Mouse (Mus musculus) cerebellum, adult 9-11 months (tissue): ENCODE data around the gene B230219D22Rik.
A peak's percentile ranks its signal among the peaks of the same experiment; 100 is the strongest.
"Not testable (repeated sequence)": the region's sequence is repeated elsewhere in the genome, so short reads cannot be mapped to it uniquely, and the experiment has no call there.

Source experiments
- DNase-seq: peaks from one replicate; pipeline ENCODE4 v3.0.0; 2022

The B230219D22Rik gene

DNA sequence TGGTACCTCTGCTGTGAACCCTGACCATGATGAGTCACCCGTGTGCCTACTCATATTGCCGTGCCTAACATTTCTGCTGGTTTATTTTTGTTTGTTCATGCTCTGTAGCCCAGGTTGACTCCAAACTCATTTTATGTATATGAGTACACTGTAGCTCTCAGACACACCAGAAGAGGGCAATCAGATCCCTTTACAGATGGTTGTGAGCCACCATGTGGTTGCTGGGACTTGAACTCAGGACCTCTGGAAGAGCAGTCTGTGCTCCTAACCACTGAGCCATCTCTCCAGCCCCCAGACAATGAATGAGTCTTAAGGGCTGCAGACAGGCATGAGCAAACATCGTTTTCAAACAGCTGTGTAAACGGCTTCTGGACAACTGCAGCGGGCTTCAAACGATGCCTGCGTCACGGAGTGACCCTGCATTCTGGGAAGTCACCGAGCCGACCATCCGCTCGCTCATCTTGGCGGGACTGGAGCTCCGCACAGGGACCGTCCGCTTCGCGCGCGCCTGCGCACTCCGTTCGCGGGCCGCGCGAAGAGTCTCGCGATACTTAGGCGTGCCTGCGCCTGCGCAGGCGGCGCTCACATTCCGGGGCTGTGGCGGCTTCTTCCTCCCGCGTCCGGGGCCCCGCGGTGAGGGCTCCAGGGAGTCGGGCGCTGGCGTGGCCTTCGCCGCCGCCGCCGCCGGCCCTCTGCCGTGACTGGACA lies at the start of gene B230219D22Rik:
B230219D22Rik (plus strand) TSS at position 590 of the 708 bp plus-strand sequence.
- DNase-seq = peak; percentile 94

GRCm38 (mm10) chr13:55644525-55644924 lies 48.4 kb upstream of the B230219D22Rik start:
- no peak for DNase-seq

- no peak for DNase-seq
These were observed 42.8 kb upstream of the B230219D22Rik start for GRCm38 (mm10) chr13:55650098-55650497.

GRCm38 (mm10) chr13:55650980-55651379 lies 41.9 kb upstream of the B230219D22Rik start:
- DNase-seq = no peak

- no peak for DNase-seq
These were observed 24.4 kb upstream of the B230219D22Rik start for GRCm38 (mm10) chr13:55668550-55668949.

DNA sequence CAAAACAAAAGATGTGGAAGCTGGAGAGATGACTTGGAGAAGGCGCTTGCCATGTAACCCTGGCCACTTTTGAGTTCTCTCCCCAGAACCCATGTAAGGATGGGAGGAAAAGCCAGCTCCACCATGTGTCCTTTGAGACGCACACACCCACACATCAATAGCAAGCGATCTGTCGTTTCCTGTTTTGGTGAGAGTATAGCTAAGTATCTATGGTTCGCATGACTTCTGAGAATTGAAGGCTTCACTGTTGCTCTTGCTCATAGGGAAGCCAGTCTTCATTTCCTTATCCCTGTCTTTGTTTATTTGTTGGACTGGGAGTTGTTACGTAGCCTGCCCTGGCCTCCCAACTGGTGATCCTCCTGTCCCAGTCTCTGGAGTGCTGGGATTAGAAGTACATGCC lies 20.2 kb upstream of the B230219D22Rik start:
- no peak for DNase-seq

GRCm38 (mm10) chr13:55677364-55677763 lies 15.6 kb upstream of the B230219D22Rik start:
- no peak for DNase-seq

DNA sequence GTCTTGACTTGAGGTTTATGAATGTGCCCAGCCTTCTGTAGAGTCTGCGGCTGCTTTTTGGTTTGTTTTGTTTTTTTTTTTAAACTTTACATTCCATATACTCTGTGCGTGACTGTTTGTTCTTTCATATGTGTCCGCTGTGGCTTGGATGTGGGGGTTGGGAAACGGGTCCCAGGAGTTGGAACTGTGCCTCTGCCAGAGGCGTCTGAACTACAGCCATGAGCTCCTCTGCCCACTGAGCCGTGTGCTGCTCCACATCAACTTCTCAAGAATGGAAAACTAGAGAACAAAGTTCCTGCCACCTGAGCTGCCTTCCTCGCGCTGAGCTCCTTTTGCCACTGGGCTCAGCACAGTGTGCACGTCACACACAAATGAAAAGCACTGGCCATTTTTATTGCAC lies 10.7 kb upstream of the B230219D22Rik start:
- DNase-seq = no peak

- no peak for DNase-seq
These were observed 9.3 kb upstream of the B230219D22Rik start for GRCm38 (mm10) chr13:55683581-55683980.

DNA sequence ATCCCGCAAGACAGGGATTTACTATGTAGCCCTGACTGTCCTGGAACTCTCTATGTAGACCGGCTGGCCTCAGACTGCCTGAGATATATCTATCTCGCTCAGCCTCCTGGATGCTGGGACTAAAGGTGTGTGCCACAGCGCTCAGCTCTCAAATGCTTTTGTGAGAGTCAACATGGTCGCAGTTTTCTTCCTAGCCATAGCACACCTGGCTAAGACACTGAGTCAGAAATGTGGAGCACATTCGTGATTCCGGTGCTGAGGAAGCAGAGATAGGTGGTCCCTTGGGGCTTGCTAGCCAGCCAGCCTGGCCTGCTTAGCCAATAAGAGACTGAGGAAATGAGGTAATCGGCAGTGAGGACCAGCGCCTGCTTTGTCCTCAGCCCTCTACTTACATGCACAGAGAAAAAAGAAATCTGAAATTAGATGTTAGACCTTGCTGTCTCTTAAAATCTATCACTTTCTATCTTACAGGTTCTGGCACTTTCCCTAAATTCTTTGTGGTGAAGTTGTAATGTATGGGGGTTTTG lies 6.8 kb upstream of the B230219D22Rik start:
- DNase-seq = no peak

DNA sequence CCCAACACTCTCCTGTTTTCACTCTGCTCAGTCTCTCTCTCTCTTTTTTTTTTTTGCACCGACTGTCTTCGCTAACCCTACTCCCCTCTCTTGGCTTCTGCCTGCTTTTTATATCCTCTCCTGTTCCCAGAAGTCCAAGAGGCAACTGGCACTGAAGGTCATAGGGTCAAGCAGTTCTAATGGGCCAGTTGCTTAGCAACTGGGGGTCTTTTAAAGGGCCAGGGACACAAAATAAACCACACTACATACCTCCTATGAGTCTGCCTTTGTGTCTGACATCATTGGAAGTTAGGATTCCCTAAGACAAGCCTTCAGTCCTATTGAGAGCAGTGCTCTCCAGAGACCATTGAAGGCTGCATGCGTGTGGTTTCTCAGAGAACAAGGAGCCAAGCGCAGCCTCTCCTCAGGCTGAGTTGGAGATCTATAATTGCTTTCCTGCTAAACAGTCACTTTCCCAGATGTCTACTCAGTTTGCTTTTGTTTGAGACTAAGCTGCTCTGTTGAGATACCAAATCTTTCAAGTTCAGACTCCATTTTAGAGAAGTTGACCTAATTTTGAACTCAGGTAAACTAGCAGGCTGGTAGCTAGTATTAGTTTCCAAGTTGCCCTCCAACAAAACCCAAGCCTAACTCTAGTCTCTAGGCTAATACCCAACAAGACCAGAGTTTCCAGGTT lies 4.9 kb upstream of the B230219D22Rik start:
- no peak for DNase-seq

- no peak for DNase-seq
These were observed 358 bp downstream of the B230219D22Rik start for GRCm38 (mm10) chr13:55693243-55693721.

- DNase-seq = no peak
These were observed 1.2 kb downstream of the B230219D22Rik start for GRCm38 (mm10) chr13:55694110-55694509.

DNA sequence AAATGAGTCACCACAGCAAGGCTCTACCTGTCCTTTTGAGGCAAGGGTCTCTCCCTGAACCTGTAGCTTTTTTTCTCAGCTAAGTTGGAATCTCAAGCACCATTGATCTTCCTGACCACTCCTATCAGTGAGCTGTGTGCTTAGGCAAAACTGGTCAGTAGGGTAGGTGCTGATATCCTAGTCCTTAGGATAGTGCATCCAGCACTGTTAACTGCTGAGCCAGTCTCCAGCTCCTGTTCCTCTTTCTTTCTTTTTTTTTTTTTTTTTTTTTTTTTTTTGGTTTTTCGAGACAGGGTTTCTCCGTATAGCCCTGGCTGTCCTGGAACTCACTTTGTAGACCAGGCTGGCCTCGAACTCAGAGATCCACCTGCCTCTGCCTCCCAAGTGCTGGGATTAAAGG lies 3.1 kb downstream of the B230219D22Rik start:
- not testable (repeated sequence) for DNase-seq

- no peak for DNase-seq
These were observed 11.4 kb downstream of the B230219D22Rik start for GRCm38 (mm10) chr13:55704301-55704700.

- no peak for DNase-seq
These were observed 19.9 kb downstream of the B230219D22Rik start for GRCm38 (mm10) chr13:55712846-55713245.

- DNase-seq = peak; percentile 91
These were observed 21.7 kb downstream of the B230219D22Rik start, which contains the start of gene Txndc15 for GRCm38 (mm10) chr13:55714501-55715166. Gene Txndc15, plus strand, starts transcription at chr13:55714650.

DNA sequence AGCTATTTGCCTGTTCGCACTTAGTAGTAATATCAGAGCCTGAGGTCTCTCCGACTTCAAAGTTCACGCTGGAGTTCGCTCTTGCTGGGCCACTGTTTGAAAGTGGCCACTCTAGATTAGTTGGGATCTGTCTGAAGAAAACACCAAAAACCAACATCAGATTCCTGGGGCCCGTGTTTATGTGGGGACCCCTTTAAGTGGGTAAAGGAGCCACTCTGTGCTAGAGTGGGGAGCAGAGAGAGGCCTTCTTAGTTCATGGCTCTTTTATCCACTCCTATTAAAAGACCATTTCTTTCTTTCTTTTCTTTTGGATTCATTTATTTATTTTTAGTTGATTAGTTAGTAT lies 22.2 kb downstream of the B230219D22Rik start:
- DNase-seq = no peak

GRCm38 (mm10) chr13:55715908-55716510 lies 23.1 kb downstream of the B230219D22Rik start:
- DNase-seq = no peak

DNA sequence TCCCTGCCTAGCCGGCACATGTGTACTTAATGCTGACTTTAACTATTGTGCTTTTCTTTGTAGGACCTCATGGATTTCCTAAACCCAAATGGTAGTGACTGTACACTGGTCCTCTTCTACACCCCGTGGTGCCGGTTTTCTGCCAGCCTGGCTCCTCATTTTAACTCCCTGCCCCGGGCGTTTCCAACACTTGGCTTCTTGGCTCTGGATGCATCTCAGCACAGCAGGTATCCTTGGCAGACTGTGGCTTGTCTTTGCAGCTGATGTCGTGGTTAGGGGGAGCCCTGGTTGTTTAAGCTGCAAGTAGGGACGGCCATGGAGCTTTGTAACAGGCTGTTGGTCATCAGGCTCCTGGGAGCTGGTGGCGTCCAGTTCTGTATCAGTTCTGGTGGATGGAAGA lies 28.6 kb downstream of the B230219D22Rik start:
- DNase-seq = peak; percentile 71

GRCm38 (mm10) chr13:55721995-55722394 lies 29.1 kb downstream of the B230219D22Rik start:
- no peak for DNase-seq

DNA sequence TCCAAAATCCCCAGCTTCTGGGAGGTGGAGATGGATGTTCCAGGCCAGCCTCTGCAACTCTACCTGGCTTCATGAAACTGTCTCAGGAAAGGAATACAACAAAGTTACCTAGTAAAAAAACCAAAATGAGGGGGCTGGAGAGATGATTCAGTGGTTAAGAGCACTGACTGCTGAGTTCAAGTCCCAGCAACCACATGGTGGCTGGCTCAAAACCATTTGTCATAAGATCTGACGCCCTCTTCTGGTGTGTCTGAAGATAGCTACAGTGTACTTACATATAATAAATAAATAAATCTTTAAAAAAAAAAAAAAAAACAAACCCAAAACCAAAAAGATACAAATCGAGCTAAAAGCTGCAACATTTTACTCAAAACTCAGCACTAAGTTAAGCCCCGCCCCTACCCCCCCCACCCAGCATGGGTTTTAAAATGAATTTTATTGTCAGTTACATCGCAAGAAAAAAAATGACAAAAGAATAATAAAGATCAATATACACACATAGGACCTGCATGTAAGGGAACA lies 33.7 kb downstream of the B230219D22Rik start:
- peak; percentile 42 for DNase-seq
